Mouse (Mus musculus) hindbrain, embryonic 14.5 days (tissue): Measurements from ENCODE around the gene Zfp952. TPM values are rescaled to one million over a fixed set of nuclear protein-coding genes. Genes with fewer than 3 reads are reported as not detected.
A peak's percentile ranks its signal among the peaks of the same experiment; 100 is the strongest.

Experiments used
- ATAC-seq: fragments of 200-750 bp; cut with Nextera tagmentation; 2 replicates; pipeline ENCODE4 v1.8.0; 2017; ENCODE audit warnings: moderate number of reproducible peaks, mild to moderate bottlenecking, moderate TSS enrichment, moderate library complexity; ENCODE audit not compliant: low FRiP score
- DNase-seq: peaks from one replicate; pipeline ENCODE4 v3.0.0-alpha.2; 2015; ENCODE audit warnings: low spot score
- H3K27ac ChIP-seq: fragments of 300-500 bp; sonication (generic); 2 replicates; pipeline ENCODE4 v1.5.1; 2014; ENCODE audit warnings: mild to moderate bottlenecking, moderate library complexity
- H3K27me3 ChIP-seq: fragments of 300-500 bp; sonication (generic); 2 replicates; pipeline ENCODE4 v1.6.1; 2014; ENCODE audit warnings: mild to moderate bottlenecking, low read length, mixed read lengths; ENCODE audit not compliant: control insufficient read depth, insufficient read depth
- H3K36me3 ChIP-seq: fragments of 300-500 bp; sonication (generic); replicated peaks from 2 replicates; pipeline ENCODE4 v1.6.1; 2014; ENCODE audit not compliant: control insufficient read depth, insufficient read depth
- H3K4me1 ChIP-seq: fragments of 300-500 bp; sonication (generic); replicated peaks from 2 replicates; pipeline ENCODE4 v1.6.1; 2014; ENCODE audit warnings: antibody characterized with exemption, low read length, mixed read lengths; ENCODE audit not compliant: control insufficient read depth, insufficient read depth
- H3K4me2 ChIP-seq: fragments of 300-500 bp; sonication (generic); replicated peaks from 2 replicates; pipeline ENCODE4 v1.6.1; 2014; ENCODE audit warnings: mild to moderate bottlenecking, moderate library complexity
- H3K4me3 ChIP-seq: fragments of 300-500 bp; sonication (generic); replicated peaks from 2 replicates; pipeline ENCODE4 v1.5.1; 2014; ENCODE audit warnings: mild to moderate bottlenecking, low read length
- H3K9ac ChIP-seq: fragments of 300-500 bp; sonication (generic); 2 replicates; pipeline ENCODE4 v1.6.1; 2014
- H3K9me3 ChIP-seq: fragments of 300-500 bp; sonication (generic); 2 replicates; pipeline ENCODE4 v1.6.1; 2016; ENCODE audit warnings: low read length; ENCODE audit not compliant: control insufficient read depth
- WGBS: fragments of 180-500 bp; shearing (Covaris S2); extraction: QIAGEN DNeasy Blood & Tissue Kit; methylation state at CpG from one replicate; pipeline ENCODE4 v1.1.7; 2014; 5-methylcytosine and 5-hydroxymethylcytosine counted together
- polyA plus RNA-seq: library from polyadenylated mRNA; unstranded; fragments of >200 nt; fragmentation: Nextera tagmentation; extraction: Ambion mirVana; gene quantifications from 2 replicates; pipeline ENCODE4 v1.2.1, GENCODE M21; 2014

The Zfp952 gene
- polyA plus RNA-seq, 1 experiment from 2014 or later: 23.5 TPM

- Histone ChIP-seq H3K4me2 (peak within 1 kb of the TSS; percentile 67), H3K27ac (peak within 1 kb of the TSS; percentile 89), H3K4me3 (peak within 1 kb of the TSS; percentile 89), H3K9me3 (no peaks in the 10 kb centered on the region), H3K9ac (peak within 1 kb of the TSS; percentile 88), H3K4me1 (peaks cover 6% of the 10 kb centered on the region; the same call in 1 of the 2 replicates), H3K27me3 (no peaks in the 10 kb centered on the region), H3K36me3 (no peaks in the 10 kb centered on the region)
- 3% methylated on average over 27 of the region's 27 CpGs for WGBS
- ATAC-seq: peak; percentile 99
- peak; percentile 86 for DNase-seq
Measured at GRCm38 (mm10) chr17:33032900-33033891, 40.3 kb downstream of the Zfp952 start, which contains the start of gene Zfp763. Zfp763 (minus strand) TSS chr17:33033402.

Other genes with a start within 250 kb of the Zfp952 start
- 60.8 and 65.5 TPM in 2 replicates for gene Zfp871, start 204.8 kb upstream of the Zfp952 start, polyA plus RNA-seq
- 39.8 and 46.8 TPM in 2 replicates for gene Zfp811, start 183.2 kb upstream of the Zfp952 start, polyA plus RNA-seq
- 20.1 and 20.6 TPM in 2 replicates for gene Zfp799, start 162.9 kb upstream of the Zfp952 start, polyA plus RNA-seq
- gene Zfp870, start 101.5 kb upstream of the Zfp952 start, polyA plus RNA-seq: 7.9 and 10.1 TPM in 2 replicates
- gene Cyp4f14, start 75.8 kb upstream of the Zfp952 start, polyA plus RNA-seq: 0.10 TPM in 1 of 2 replicates, not detected in the other
- gene Cyp4f13, start 45.7 kb upstream of the Zfp952 start, polyA plus RNA-seq: 9.4 and 10.1 TPM in 2 replicates
- gene Zfp472, start 27.3 kb upstream of the Zfp952 start, polyA plus RNA-seq: 8.5 and 8.9 TPM in 2 replicates
- 29.1 and 31.2 TPM in 2 replicates for gene Zfp763, start 40.3 kb downstream of the Zfp952 start, polyA plus RNA-seq
- not detected in 2 replicates for gene 4921501E09Rik, start 74.9 kb downstream of the Zfp952 start, polyA plus RNA-seq
- gene Zfp563, start 96.2 kb downstream of the Zfp952 start, polyA plus RNA-seq: 20.9 and 25.6 TPM in 2 replicates
- 0.47 and 0.58 TPM in 2 replicates for gene Morc2b, start 146.6 kb downstream of the Zfp952 start, polyA plus RNA-seq
- gene Olfr55, start 175.3 kb downstream of the Zfp952 start, polyA plus RNA-seq: 0.07 and 0.12 TPM in 2 replicates
- 0.05 TPM in 1 of 2 replicates, not detected in the other for gene Olfr239, start 198.2 kb downstream of the Zfp952 start, polyA plus RNA-seq
- 0.08 TPM in 1 of 2 replicates, not detected in the other for gene Olfr1564, start 228.6 kb downstream of the Zfp952 start, polyA plus RNA-seq